Mouse (Mus musculus): ENCODE results near the gene Cux1. TPM values are rescaled to one million over a fixed set of nuclear protein-coding genes. Genes with fewer than 3 reads are reported as not detected.

Cux1 gene
- polyA plus RNA-seq, 1 experiment from 2014 or later: 121 TPM

Small RNA genes lying within 50 kb of the gene (microRNA-seq; reads per million reads assigned to microRNA genes)
- gene Mir721: not detected

Other genes with a start within 250 kb of the Cux1 start
- gene Myl10, start 125.7 kb upstream of the Cux1 start, polyA plus RNA-seq (2015; fragmentation: Nextera tagmentation; extraction: Ambion mirVana): not detected in 2 replicates

All from midbrain, embryonic 15.5 days (tissue).